Mouse (Mus musculus): ENCODE measurements around the gene Izumo1.
A peak's percentile ranks its signal among the peaks of the same experiment; 100 is the strongest.

The Izumo1 gene

DNA sequence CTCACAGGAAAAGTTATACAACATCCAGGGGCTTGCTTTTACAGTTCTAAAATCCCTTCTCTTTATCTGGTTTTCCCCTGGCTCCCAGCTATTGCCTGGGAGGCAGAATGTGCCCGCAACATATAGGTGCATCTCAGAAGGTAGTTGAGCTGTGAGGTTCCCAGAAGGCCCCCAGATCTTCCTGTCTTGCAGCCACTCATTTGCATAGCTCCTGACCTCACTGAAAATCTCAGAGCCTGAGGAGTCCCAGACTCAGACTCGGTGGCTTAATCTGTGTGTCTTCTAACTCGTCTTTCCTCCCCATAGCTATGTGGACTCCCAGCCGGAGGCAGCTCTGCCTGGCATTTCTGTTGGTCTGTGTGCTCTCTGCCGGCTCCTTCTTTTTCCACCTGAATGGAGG, 3.3 kb upstream of the Izumo1 start:
- no peak for DNase-seq (ENCODE audit: low spot score in 2 of 2)

DNA sequence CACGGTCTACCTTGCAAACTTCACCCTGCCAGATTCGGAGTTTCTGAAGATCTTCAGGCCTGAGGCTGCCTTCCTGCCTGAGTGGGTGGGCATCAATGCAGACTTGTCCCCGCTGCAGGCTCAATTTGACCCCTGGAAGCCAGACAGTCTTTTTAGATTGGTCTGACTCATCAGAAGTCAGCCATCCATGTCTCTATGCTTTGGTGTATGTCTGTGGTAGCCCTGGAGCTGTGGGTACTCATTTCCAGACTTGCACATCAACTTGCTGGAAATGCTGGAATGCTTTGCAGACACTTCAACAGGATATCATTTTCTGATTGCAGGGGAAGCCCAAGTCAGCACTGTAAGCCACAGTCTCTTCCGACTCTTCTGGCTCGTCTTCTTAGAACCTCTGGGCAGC, 2.0 kb upstream of the Izumo1 start:
- DNase-seq (ENCODE audit: low spot score in 2 of 2), result no peak

DNA sequence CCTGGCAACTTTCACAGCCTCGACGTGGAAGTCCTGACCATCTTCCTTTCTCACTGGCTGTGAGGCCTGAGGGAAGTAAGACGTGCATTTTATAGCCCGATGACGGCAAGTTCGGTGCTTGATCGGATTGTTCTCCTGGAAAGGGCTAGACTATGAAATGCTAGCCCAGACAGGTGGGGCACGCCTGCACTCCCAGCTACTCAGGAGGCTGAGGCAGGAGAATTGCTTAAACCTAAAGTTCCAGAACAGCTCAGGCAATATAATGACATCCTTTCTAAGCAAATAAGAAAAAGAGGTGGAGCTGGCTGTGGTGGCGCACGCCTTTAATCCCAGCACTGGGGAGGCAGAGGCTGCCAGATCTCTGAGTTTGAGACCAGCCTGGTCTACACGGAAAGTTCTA, 1.9 kb downstream of the Izumo1 start:
- DNase-seq (ENCODE audit: low spot score in 2 of 2), result no peak

DNA sequence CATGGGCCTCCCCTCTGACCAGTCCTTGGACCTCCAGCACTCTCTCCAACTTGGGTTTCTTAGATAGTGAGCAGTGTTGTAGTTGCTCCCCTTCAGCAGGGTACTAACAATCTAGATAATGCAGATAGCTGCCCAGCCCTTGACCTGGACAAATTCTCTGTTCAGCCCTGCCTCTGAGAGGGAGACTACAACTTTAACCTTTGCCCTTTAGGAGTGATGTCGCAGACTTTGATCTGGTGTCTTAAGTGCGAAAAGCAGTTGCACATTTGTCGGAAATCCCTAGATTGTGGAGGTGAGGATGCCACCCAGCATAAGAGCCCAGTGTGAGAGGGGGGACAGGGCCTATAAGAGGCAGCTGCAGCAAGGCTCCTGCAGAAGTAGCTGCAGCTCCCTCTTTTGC, 3.1 kb downstream of the Izumo1 start:
- no peak for DNase-seq (ENCODE audit: low spot score in 2 of 2)

DNA sequence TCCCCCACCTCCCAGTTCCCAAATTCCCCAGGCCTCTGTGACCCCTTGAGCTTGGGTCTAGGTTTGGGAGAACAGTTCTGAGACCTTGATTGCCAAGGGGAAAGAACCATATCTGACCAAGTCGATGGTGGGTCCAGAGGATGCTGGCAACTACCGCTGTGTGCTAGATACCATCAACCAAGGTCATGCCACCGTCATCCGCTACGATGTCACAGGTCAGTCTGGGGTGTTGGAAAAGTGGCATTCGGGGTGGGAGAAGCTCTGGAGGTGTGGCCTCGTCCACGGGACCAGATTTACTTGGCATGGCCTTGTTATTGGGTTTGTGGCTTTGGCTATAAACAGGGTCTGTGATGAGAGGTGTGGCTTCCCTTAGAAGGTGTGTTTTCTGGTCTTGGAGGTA, 3.9 kb downstream of the Izumo1 start:
- no peak for DNase-seq (ENCODE audit: low spot score in 2 of 2)

DNA sequence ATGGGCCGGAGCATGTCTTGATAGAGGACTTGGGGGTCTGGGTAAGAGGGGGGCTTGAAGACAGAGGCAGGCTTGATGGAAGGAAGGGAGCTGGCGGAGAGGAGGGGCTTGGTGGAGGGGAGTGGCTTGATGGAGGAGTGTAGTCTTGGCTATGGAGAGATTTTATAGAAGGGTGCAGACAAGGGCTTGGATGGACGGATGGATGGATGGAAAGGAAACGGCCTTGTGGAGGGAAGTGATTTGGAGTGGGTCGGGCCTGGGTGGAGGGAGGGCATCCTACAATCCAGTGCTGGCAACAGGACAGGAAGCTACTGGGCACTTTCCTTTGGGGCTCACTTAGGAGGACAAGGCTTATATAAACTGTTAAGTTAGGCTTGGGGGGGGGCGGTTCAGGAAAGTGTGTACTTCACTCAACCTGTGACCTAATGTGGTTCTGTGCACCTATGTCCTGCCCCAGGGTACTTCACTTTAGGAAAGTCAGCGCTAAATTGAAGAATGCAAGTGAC, 5.0 kb downstream of the Izumo1 start:
- no peak for DNase-seq (ENCODE audit: low spot score in 2 of 2)

DNA sequence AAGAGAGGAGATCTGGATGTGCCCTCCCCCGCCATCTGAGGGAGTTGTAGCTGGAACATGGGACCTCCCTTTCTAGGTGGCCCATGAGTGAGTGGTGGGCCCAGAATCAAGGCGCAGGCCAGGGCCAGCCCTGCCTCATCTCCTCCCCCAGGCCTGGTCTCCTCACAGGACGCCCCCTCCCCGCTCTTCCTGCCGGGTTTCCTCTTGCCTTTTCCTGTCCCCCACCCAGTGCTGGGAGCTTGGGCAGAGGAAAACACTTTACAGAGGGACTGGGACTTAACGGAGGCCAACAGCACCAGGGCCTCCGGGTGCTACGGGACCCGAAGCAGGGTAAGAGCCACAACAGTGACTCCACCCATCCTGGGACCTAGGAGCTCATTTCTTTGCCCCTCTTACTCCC, 5.7 kb downstream of the Izumo1 start, which contains the start of gene Rasip1:
Rasip1 (plus strand) TSS at position 228 of the 400 bp plus-strand sequence.
- no peak for DNase-seq (ENCODE audit: low spot score in 2 of 2)

DNA sequence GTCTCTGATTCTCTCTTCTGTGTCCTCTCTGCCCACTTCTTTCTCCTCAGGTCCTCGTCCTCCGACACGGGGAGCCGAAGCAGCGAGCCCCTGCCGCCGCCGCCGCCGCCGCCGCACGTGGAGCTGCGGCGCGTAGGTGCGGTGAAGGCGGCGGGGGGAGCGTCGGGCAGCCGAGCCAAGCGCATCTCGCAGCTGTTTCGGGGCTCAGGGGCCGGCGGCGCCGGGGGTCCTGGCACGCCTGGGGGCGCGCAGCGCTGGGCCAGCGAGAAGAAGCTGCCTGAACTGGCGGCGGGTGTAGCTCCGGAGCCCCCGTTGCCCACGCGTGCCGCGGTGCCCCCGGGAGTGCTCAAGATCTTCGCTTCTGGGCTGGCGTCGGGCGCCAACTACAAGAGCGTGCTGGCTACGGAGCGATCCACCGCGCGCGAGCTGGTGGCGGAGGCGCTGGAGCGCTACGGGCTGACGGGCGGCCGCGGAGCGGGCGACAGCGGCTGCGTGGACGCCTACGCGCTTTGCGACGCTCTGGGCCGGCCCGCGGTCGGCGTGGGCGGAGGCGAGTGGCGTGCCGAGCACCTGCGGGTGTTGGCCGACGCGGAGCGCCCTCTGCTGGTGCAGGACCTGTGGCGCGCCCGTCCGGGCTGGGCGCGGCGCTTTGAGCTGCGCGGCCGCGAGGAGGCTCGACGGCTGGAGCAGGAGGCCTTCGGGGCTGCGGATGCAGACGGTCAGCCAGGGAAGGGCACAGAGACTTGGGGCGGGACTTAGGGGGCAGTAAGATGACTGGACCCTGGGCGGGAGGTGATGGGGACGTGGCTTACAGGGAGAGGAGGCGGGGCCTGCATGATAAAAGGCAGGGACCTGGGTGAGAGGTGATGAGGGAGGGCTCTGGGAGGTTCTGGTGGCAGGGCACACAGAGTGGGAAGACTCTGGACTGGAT, 7.0 kb downstream of the Izumo1 start:
- DNase-seq (ENCODE audit: low spot score in 2 of 2), result peak; percentile 85 to 90

DNA sequence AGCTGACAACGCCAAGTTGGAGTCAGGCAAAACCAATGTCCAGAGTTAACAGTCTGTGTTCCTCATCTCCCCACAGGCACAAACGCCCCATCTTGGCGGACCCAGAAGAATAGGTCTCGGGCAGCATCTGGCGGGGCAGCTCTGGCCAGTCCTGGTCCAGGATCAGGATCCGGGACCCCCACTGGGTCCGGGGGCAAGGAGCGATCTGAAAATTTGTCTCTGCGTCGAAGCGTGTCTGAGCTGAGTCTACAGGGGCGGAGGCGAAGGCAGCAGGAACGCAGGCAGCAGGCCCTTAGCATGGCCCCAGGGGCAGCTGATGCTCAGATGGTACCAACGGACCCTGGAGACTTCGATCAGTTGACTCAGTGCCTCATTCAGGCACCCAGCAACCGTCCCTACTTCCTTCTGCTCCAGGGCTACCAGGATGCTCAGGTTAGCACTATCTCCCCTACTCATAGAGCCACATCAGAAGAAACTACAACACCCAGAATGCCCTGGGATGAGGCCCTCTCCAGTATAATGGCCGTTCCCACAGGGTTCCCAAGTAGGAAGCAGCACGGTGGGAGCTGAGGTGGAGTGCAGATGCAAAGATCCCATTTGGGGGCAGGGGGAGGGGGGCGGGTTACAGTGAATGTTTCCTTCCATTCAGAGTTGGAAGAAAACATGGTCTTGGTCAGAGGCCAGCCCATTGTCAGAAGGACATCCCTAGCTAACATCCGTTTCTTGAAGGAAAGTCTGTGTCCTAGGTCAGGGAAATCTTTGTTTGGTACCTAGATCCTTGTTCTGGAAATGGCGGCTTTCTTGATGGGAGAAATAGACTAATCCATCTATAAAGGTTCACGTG, 8.7 kb downstream of the Izumo1 start:
- DNase-seq (ENCODE audit: low spot score in 2 of 2), result no peak

DNA sequence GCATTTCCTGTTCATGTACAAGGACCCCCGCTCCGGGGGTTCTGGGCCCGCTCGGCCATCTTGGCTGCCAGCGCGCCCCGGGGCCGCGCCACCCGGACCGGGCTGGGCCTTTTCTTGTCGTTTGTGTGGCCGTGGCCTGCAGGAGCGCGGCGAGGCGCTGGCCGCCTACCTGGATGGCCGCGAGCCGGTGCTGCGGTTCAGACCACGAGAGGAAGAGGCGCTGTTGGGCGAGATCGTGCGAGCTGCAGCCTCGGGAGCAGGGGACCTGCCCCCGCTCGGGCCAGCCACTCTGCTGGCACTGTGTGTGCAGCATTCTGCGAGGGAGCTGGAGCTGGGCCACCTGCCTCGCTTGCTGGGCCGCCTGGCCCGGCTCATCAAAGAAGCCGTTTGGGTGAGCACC, 10.9 kb downstream of the Izumo1 start:
- peak in 1 of 2 experiments; percentile 47 for DNase-seq (ENCODE audit: low spot score in 2 of 2)

DNA sequence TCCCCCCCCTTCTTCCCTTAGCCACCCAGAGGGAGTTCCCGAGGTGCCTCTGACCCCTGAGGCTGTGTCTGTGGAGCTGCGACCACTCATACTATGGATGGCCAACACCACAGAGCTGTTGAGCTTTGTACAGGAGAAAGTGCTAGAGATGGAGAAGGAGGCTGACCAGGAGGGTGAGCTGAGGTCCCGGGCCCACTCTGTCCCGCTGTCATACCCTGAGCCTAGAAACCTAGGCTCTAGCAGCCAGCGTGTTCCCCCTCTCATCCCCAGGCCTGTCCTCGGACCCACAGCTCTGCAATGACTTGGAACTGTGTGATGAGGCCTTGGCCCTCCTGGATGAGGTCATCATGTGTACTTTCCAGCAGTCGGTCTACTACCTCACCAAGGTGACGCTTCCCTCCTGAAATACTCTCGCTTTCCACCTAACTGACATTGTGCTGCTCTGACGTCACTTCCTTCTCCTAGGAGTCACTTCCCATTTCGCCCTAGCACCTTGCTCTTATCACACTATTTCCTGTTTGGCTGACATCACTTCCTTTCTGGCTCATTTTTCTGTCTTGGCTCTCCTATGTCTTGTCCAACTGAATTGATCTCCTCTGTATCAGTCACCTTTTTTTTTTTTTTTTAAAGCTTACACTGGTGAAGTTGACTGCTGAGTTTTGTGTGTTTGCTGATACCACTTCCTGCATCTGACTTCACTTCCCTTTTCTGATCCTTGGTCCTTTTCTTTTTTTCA, 13.5 kb downstream of the Izumo1 start:
- DNase-seq (ENCODE audit: low spot score in 2 of 2), result no peak

DNA sequence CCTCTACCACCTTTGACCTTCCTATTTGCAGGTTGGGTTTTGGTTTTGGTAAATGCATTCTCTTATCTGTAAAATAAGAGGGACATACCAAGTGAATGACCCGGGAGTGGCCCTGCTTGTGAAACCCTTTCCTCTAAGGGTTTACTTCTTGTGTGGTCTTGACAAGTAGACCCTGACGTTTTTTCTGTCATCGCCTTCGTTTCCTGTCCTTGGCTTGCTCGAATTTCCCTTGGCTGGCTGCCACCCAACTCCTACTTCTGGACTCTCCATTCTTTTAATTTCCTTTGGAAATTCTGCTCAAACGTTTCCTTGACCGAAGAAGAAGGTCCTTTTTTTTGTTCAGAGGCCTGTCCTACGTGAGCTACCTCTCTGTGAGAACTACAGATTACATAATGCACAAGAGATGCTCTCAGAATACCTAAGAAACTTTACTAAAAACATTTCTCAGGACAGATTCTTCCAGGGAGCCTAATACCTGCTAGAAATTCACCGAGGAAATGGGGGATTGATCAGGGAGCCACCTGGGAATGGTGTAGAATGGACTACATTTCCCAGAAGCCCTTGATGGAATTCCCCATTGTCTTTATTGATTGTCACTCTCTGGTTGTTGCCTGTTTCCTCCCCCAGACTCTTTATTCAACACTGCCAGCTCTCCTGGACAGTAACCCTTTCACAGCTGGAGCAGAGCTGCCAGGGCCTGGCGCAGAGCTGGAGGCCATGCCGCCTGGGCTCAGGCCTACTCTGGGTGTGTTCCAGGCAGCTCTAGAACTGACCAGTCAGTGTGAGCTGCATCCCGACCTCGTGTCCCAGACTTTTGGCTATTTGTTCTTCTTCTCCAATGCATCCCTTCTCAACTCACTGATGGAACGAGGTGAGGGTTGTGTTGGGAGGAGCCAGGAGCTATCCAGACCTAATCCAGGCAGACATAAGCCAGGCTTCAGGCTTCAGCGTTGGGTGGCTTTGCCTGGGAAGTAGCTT, 14.4 kb downstream of the Izumo1 start:
- no peak for DNase-seq (ENCODE audit: low spot score in 2 of 2)

DNA sequence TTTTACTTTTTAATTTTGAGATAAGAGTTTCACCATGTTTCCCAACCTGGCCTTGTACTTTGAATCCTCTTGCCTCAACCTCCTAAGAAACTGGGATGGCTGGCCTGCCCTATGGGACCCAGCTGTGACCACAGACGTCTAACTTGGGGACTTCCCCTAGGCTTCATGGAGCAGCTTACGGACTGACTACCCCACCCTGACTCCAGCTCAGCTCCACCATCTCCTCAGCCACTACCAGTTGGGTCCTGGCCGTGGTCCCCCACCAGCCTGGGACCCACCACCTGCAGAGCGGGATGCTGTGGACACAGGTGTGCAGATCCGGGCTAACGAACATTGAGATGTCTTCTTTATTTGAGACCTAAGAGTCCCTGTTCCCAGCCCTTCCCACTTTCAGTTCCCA, 16.1 kb downstream of the Izumo1 start:
- DNase-seq (ENCODE audit: low spot score in 2 of 2), result no peak

DNA sequence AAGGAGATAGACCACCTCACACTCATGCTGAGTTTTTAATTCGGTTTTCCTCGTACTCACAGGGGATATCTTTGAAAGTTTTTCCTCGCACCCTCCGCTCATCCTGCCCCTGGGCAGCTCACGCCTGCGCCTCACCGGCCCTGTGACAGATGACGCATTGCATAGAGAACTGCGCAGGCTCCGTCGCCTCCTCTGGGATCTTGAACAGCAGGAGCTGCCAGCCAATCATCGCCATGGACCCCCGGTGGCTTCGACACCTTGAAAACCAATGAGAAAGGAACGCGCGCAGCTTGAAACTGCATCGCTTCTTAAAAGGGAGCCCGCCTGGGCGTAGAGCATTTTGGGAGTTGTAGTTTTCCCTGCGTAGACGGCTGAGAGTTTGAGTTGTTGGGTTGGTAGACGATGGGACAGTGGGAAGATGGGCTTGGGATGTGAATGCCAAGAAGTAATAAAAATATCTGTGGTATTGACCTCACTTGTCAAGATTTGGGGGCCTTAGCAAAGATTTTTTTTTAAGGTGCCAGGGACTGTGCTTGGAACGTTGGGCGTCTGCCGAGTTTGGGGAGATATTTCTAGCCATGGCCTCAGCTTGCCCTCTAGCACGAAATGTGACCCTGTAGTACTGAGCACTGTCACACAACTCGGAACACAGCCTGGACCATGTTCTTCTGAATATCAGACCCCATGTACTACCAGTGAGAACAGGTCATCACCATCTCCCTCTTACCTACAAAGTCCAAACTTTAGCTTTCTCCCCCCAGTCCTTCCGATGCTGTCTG, 17.2 kb downstream of the Izumo1 start:
- DNase-seq (ENCODE audit: low spot score in 2 of 2), result peak; percentile 98 to 99

DNA sequence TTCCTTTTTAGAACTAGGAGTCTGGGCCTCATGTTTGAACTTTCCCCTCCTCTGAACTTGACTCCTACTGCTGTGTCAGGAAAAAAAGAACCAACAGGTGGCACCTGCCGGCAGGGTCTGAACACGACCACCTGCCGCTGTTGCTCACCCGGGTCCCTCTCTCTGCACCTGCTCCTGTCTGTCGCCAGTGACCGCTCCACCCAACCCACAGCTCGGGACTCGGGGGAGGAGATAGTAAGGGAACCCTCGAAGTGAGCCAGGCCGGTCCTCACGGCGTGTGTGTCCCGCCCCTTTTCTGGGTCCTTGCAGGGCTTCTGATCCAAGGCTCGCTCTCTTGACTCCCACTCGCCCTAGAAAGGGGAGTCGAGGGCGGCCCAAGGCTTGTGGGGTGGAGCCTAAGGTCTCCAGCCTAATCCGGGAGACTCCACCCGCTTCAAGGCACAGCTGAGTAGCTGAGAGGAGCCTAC, 18.0 kb downstream of the Izumo1 start, which contains the start of gene Mamstr:
Mamstr (plus strand) TSS at position 417 of the 467 bp plus-strand sequence.
- DNase-seq (ENCODE audit: low spot score in 2 of 2), result no peak

DNA sequence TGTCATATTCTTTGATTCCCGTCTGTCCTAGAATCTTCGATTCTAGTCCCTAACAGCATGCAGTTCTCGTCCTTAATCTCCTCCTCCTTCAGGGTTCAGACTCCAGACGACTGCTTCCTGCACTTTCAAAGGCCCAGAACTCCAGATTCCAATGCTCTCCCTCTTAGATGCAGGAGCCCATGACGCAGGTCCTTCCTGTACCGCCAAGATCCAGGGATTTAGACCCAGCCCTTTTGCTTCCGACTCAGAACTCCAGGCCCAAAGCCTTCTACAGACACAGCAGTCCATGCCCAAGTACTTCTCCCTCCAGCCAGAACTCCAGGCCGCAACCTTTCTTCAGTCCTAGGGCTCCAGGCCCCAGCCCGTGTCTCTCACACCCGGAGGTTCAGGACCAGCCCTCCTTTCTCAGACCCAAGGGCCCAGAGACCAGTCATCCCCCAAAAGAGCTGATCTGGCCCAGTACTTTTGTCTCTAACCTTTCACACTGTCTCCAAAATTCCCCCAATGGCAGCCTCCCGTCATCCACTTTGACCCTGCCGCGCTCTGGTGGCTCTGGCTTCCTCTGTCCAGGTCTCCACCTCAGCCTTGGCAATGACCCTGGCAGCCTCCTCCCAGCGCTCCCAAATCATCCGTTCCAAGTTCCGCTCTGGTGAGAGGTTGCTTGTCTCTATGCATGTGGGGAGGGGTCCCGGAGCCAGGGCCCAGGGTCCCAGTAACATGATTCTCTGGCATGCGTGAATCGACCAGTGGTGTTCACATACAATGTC, 18.8 kb downstream of the Izumo1 start:
- no peak for DNase-seq (ENCODE audit: low spot score in 2 of 2)

DNA sequence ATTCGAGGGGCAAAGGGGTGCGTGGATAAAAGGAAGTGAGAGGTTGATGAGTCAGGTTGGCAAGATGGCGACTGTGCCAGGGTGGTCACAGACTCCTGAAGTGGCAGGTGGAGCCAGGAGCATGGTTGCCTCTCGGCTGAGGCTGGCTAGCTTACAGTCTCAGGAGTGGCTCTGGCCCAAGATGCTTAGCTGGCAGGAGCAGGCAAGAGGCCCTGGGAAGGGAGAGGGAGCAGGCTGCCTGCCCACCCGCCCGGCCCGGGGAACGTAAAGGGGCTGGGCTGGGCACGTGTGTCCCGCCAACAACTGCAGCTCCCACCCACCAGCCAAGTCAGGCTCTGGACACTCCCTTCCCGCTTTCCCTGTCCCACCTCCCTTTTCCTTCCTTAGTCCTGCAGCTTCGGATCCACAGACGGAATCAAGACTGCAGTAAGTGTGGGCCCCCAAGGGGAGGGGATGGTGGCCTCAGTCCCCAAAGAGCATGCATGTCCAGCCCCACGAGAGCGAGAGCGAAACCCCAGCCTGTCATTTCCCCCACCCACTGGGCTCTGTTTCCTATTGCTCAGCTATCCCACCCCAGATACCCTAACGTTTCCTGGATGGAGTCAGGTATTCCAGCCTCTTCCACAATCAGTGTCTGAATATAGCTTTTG, 19.9 kb downstream of the Izumo1 start:
- DNase-seq (ENCODE audit: low spot score in 2 of 2), result no peak

DNA sequence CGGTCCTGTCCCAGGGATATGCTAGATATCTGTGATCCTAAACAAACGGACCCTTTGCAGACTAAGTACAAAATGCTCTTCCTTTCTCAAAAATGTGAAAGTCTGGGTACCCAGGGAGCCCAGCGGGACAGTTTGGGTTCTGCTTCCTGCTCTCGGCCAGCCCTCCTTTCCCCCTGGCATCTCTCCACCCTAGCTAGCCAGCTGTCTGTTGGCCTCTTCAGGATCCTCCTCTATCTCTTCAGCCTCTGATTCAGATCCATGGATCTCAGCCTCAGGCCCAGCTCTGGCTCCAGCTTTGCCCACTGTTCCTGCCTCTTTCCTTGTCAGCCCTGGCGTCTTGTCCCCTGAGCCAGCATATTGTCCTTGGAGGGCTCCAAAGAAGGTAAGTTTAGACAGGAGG, 20.5 kb downstream of the Izumo1 start:
- no peak for DNase-seq (ENCODE audit: low spot score in 2 of 2)
